Mouse (Mus musculus) midbrain, postnatal 0 days (tissue): ENCODE results near the gene Rd3l. TPM values are rescaled to one million over a fixed set of nuclear protein-coding genes. Genes with fewer than 3 reads are reported as not detected.
A peak's percentile ranks its signal among the peaks of the same experiment; 100 is the strongest.

Source experiments
- ATAC-seq: fragments of 200-750 bp; cut with Nextera tagmentation; 2 replicates; pipeline ENCODE4 v1.8.0; 2017; ENCODE audit warnings: moderate number of reproducible peaks, mild to moderate bottlenecking, moderate TSS enrichment, moderate library complexity; ENCODE audit not compliant: low FRiP score
- DNase-seq: peaks from one replicate; pipeline ENCODE4 v3.0.0-alpha.2; 2015; ENCODE audit warnings: low spot score
- H3K27ac ChIP-seq: fragments of 300-500 bp; sonication (generic); 2 replicates; pipeline ENCODE4 v1.5.1; 2014; ENCODE audit warnings: low read depth, mild to moderate bottlenecking, low read length, mixed read lengths
- H3K27me3 ChIP-seq: fragments of 300-500 bp; sonication (generic); 2 replicates; pipeline ENCODE4 v1.6.1; 2014; ENCODE audit warnings: low read length, control low read depth, mixed read lengths; ENCODE audit not compliant: insufficient read depth
- H3K36me3 ChIP-seq: fragments of 300-500 bp; sonication (generic); 2 replicates; pipeline ENCODE4 v1.6.1; 2014; ENCODE audit warnings: low read length, control low read depth, mixed read lengths; ENCODE audit not compliant: insufficient read depth
- H3K4me1 ChIP-seq: fragments of 300-500 bp; sonication (generic); 2 replicates; pipeline ENCODE4 v1.6.1; 2014; ENCODE audit warnings: mild to moderate bottlenecking, control low read depth, antibody characterized with exemption, low read length, mixed read lengths; ENCODE audit not compliant: insufficient read depth
- H3K4me2 ChIP-seq: fragments of 300-500 bp; sonication (generic); 2 replicates; pipeline ENCODE4 v1.6.1; 2014; ENCODE audit warnings: low read depth, mild to moderate bottlenecking, low read length, mixed read lengths; ENCODE audit not compliant: poor library complexity, severe bottlenecking
- H3K4me3 ChIP-seq: fragments of 300-500 bp; sonication (generic); 2 replicates; pipeline ENCODE4 v1.5.1; 2014; ENCODE audit warnings: low read depth, mild to moderate bottlenecking, low read length, moderate library complexity
- H3K9ac ChIP-seq: fragments of 300-500 bp; sonication (generic); replicated peaks from 2 replicates; pipeline ENCODE4 v1.6.1; 2014; ENCODE audit warnings: mild to moderate bottlenecking, low read length, moderate library complexity, mixed read lengths; ENCODE audit not compliant: poor library complexity, severe bottlenecking
- H3K9me3 ChIP-seq: fragments of 300-500 bp; sonication (generic); 2 replicates; pipeline ENCODE4 v1.6.1; 2016; ENCODE audit warnings: low read length, control low read depth
- CTCF ChIP-seq: IDR thresholded peaks from 2 replicates; pipeline ENCODE4 v1.5.1; 2016; ENCODE audit warnings: antibody characterized with exemption, mild to moderate bottlenecking
- WGBS: fragments of 180-500 bp; shearing (Covaris S2); extraction: QIAGEN DNeasy Blood & Tissue Kit; methylation state at CpG from one replicate; pipeline ENCODE4 v1.1.7; 2014; 5-methylcytosine and 5-hydroxymethylcytosine counted together
- polyA plus RNA-seq: library from polyadenylated mRNA; unstranded; fragments of >200 nt; fragmentation: Nextera tagmentation; extraction: Ambion mirVana; gene quantifications from 2 replicates; pipeline ENCODE4 v1.2.1, GENCODE M21; 2015
- total RNA-seq: library from RNA; depleted of rRNA; stranded (reverse); fragments of >200 nt; gene quantifications from 2 replicates; pipeline ENCODE4 v1.2.3, GENCODE M21; 2014

Rd3l gene
- total and polyA plus RNA-seq, 2 experiments from 2014 or later = 0.38 TPM; not detected in 1

DNA sequence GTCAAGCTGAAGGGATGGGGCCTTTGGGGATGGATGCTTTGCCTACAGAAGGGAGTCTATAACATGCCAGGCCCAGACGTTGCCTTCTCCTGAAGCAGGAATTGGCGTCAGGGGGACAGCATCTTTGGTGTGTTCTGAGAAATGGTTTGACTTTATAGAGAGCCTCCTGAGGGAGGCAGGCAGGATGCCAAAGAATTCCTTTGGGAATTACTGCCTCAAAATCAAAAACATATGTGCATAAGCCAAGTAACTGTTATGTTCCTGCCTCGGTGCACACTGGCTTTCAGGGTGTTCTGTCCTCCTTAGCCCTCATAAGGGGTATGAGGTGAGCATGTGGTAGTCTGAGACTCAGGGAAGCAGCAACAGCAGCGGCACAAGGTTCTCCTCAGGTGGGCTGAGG is 35.2 kb upstream of the Rd3l start:
- H3K9me3 ChIP-seq = no peaks in the 10 kb centered on the region
- H3K27me3 ChIP-seq = no peaks in the 10 kb centered on the region
- no peak overlapping the region for H3K9ac ChIP-seq
- WGBS = 83% methylated on average over 4 of the region's 4 CpGs
- ATAC-seq (no peak), DNase-seq (no peak)
- no peaks in the 10 kb centered on the region for H3K4me1 ChIP-seq
- H3K4me3 ChIP-seq = no peak overlapping the region
- TF ChIP-seq CTCF = no peak
- H3K27ac ChIP-seq = no peak overlapping the region
- no peak overlapping the region for H3K4me2 ChIP-seq
- no peaks in the 10 kb centered on the region for H3K36me3 ChIP-seq

DNA sequence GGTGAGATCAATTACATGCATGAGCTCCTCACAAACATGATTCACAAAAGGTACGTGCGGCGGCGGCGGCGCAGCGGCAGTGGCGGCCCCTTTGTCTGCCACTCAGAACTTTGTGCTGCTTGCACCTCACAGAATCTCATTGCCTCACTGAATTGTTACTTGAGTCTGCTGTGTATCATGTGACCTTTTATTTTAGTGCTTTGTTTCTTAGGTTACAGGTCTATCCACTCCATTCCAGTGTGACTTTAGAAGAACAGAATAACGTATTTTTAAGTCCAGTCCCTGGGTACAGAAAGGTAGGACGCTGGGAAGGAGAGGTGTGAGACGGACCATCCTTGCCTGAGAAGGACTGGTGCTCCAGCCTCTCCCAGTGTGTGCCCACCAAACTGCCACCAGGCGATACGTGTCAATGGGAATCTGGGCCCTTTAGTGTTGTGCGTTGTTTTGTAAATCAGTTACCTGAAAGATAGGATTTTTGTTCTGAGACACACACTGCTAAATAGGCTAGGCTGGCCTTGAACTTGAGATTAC is 32.2 kb upstream of the Rd3l start:
- no peaks in the 10 kb centered on the region for H3K9me3 ChIP-seq
- no peak for ATAC-seq
- H3K4me2 ChIP-seq = peak overlapping the region; percentile 23; the same call in 1 of the 2 replicates
- no peaks in the 10 kb centered on the region for H3K36me3 ChIP-seq
- H3K27ac ChIP-seq = no peak overlapping the region
- DNase-seq = no peak
- WGBS = 18% methylated on average over 14 of the region's 14 CpGs
- no peak for TF ChIP-seq CTCF
- H3K4me3 ChIP-seq = no peak overlapping the region
- H3K4me1 ChIP-seq = no peaks in the 10 kb centered on the region
- H3K9ac ChIP-seq = no peak overlapping the region; the same call in 1 of the 2 replicates
- H3K27me3 ChIP-seq = no peaks in the 10 kb centered on the region

DNA sequence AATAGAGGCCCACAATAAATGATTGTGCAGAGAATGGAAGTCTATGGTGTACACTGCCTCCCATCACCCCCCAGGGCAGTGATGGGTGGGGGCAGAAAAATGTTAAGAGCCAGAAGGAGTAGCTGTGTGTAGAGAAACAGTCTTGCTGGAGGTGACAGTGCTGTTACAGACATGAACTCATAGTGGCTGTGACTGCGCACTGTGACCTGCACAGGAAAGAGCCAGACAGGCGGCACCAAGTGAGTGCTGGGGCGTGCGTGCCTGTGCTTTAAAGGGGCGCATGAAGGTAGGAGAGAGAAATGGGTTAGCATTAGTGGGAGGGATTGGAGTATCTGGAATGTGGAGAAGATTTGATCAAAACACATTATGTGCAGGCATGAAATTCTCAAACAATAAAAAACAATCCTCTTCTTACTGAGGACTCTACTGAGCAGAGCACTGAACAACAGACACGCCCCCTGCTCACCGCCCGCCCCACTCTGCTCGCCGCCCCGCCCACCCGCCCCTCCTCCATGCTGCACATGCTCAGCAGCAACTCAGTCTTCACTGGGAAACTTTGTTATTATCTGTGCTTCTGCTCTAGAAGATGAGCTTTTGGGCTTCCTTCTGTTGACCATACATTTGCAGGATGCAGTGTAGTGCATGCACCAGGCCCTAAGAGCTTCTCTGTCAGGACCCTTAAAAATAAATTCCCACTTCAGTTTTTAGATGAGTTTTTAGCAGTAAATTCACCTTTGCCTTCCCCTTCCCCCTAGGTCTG is 31.6 kb upstream of the Rd3l start:
- no peak overlapping the region for H3K27ac ChIP-seq
- H3K9ac ChIP-seq = no peak overlapping the region; the same call in 1 of the 2 replicates
- 19% methylated on average over 11 of the region's 12 CpGs for WGBS
- ATAC-seq = no peak
- no peaks in the 10 kb centered on the region for H3K27me3 ChIP-seq
- peak overlapping the region; percentile 23 for H3K4me2 ChIP-seq
- no peak overlapping the region for H3K4me3 ChIP-seq
- H3K9me3 ChIP-seq = no peaks in the 10 kb centered on the region
- H3K4me1 ChIP-seq = no peaks in the 10 kb centered on the region
- DNase-seq = no peak
- no peaks in the 10 kb centered on the region for H3K36me3 ChIP-seq
- TF ChIP-seq CTCF = no peak

DNA sequence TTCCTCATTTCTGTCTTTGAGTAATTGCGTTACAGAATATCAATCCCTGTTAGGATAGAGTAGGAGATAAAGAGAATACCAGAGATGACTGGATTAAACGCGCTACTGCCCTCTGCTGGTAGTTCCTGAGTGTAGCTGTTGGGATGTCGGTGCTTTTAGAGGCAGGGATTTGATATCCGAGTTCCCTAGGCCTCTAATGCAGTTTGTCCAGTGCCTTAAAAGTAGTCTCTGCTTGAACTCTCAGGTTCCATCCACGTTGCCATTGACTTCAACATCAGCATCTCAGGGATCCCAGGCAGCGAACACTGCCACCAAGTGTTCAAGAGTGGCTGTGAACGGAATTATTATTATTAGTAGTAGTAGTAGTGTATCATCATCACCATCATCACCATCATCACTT is 20.1 kb upstream of the Rd3l start:
- 16% methylated on average over 8 of the region's 8 CpGs for WGBS
- DNase-seq = peak; percentile 89

DNA sequence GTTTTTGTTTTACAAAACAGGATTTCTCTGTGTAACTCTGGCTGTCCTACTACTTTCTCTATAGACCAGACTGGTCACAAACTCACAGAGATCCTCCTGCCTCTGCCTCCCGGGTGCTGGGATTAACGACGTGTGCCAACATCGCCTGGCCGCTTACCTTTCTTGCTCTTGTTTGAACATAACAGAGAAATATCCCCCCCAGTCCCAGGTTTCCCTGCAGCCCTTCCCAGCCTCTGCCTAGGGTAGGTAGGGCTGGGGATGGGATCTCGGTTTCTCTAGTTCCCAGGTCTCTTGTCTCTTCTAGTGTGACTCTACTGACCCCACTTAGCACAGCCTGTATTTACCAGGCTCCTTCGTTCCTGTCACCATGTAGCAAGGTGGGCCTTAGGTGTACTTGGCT is 18.6 kb upstream of the Rd3l start:
- H3K4me3 ChIP-seq = no peak overlapping the region
- no peak overlapping the region for H3K4me2 ChIP-seq
- DNase-seq = no peak
- H3K9me3 ChIP-seq = no peaks in the 10 kb centered on the region
- ATAC-seq = no peak
- no peaks in the 10 kb centered on the region for H3K4me1 ChIP-seq
- no peaks in the 10 kb centered on the region for H3K27me3 ChIP-seq
- H3K27ac ChIP-seq = no peak overlapping the region
- H3K9ac ChIP-seq = no peak overlapping the region
- no peak for TF ChIP-seq CTCF
- no peaks in the 10 kb centered on the region for H3K36me3 ChIP-seq
- 93% methylated on average over 7 of the region's 7 CpGs for WGBS

More for the DNA sequence above, 20.1 kb upstream of the Rd3l start:
- Histone ChIP-seq H3K4me3 (no peak overlapping the region), H3K4me2 (no peak overlapping the region), H3K27me3 (no peaks in the 10 kb centered on the region), H3K36me3 (no peaks in the 10 kb centered on the region), H3K27ac (no peak overlapping the region), H3K9ac (no peak overlapping the region), H3K9me3 (no peaks in the 10 kb centered on the region), H3K4me1 (no peaks in the 10 kb centered on the region)
- peak; percentile 38; the same call in 1 of the 2 replicates for ATAC-seq
- TF ChIP-seq CTCF = peak; percentile 87

DNA sequence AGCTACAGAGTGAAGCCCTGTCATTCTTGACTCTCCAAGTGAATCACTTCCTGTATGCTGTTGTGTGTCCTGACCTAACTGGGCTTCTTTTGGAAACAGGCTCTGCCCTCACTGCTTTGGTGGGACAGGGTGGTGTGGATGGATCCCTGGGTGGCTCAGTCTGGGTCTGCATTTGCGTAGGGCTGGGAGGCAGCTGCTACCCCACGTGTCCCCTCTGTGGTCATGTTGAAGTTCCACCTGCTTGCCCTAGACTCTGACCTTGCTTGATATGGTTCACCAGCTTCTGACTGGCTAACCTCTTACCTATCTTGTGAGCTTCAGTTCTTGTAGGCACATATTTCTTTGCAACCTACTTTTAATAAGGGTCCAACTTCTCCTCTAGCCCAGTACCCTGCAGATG is 14.0 kb upstream of the Rd3l start:
- no peak for ATAC-seq
- no peaks in the 10 kb centered on the region for H3K9me3 ChIP-seq
- no peak overlapping the region for H3K9ac ChIP-seq
- no peak for TF ChIP-seq CTCF
- no peak overlapping the region for H3K27ac ChIP-seq
- WGBS = 92% methylated on average over 2 of the region's 2 CpGs
- H3K4me1 ChIP-seq = no peaks in the 10 kb centered on the region
- DNase-seq = no peak
- no peak overlapping the region for H3K4me2 ChIP-seq
- H3K36me3 ChIP-seq = no peaks in the 10 kb centered on the region
- H3K27me3 ChIP-seq = no peaks in the 10 kb centered on the region
- H3K4me3 ChIP-seq = no peak overlapping the region
